Mouse (Mus musculus) olfactory bulb, adult 2 months (tissue): Measurements from ENCODE around the gene Gpr83.

Experiments used
- CTCF ChIP-seq: fragments of 200-500 bp; IDR thresholded peaks from 2 replicates; pipeline ENCODE4 v1.5.1; 2012; ENCODE audit warnings: low read depth, mild to moderate bottlenecking, low read length, moderate library complexity; ENCODE audit not compliant: insufficient read depth
- POLR2A ChIP-seq: fragments of 200-500 bp; IDR thresholded peaks from 2 replicates; pipeline ENCODE4 v1.6.1; 2012; ENCODE audit warnings: mild to moderate bottlenecking, low read depth, low read length, moderate library complexity; ENCODE audit not compliant: insufficient read depth

GRCm38 (mm10) chr9:14856922-14857654, 2.9 kb upstream of the Gpr83 start:
- TF ChIP-seq POLR2A (no peak), CTCF (no peak)
